Mouse (Mus musculus) hindbrain, embryonic 13.5 days (tissue): ENCODE results near the gene Dhh. TPM values are rescaled to one million over a fixed set of nuclear protein-coding genes. Genes with fewer than 3 reads are reported as not detected.

ENCODE experiments used
- ATAC-seq: fragments of 200-750 bp; cut with Nextera tagmentation; 2 replicates; pipeline ENCODE4 v1.8.0; 2017; ENCODE audit warnings: moderate TSS enrichment; ENCODE audit not compliant: low FRiP score
- H3K27ac ChIP-seq: fragments of 300-500 bp; sonication (generic); 2 replicates; pipeline ENCODE4 v1.5.1; 2015; ENCODE audit warnings: inconsistent platforms, mild to moderate bottlenecking, moderate library complexity
- H3K27me3 ChIP-seq: fragments of 300-500 bp; sonication (generic); 2 replicates; pipeline ENCODE4 v1.6.1; 2015; ENCODE audit warnings: mild to moderate bottlenecking, inconsistent platforms
- H3K36me3 ChIP-seq: fragments of 300-500 bp; sonication (generic); 2 replicates; pipeline ENCODE4 v1.6.1; 2015; ENCODE audit warnings: mild to moderate bottlenecking, inconsistent platforms
- H3K4me1 ChIP-seq: fragments of 300-500 bp; sonication (generic); replicated peaks from 2 replicates; pipeline ENCODE4 v1.6.1; 2015; ENCODE audit warnings: inconsistent platforms
- H3K4me2 ChIP-seq: fragments of 300-500 bp; sonication (generic); 2 replicates; pipeline ENCODE4 v1.6.1; 2015; ENCODE audit warnings: inconsistent platforms, mild to moderate bottlenecking, moderate library complexity
- H3K4me3 ChIP-seq: fragments of 300-500 bp; sonication (generic); 2 replicates; pipeline ENCODE4 v1.5.1; 2015; ENCODE audit warnings: mild to moderate bottlenecking, inconsistent platforms
- H3K9ac ChIP-seq: fragments of 300-500 bp; sonication (generic); 2 replicates; pipeline ENCODE4 v1.6.1; 2015; ENCODE audit warnings: mild to moderate bottlenecking, inconsistent platforms
- H3K9me3 ChIP-seq: fragments of 300-500 bp; sonication (generic); 2 replicates; pipeline ENCODE4 v1.6.1; 2016; ENCODE audit warnings: inconsistent platforms
- WGBS: fragments of 180-500 bp; shearing (Covaris S2); methylation state at CpG from one replicate; pipeline ENCODE4 v1.1.7; 2015; 5-methylcytosine and 5-hydroxymethylcytosine counted together
- polyA plus RNA-seq: library from polyadenylated mRNA; unstranded; fragments of >200 nt; fragmentation: Nextera tagmentation; extraction: Ambion mirVana; gene quantifications from 2 replicates; pipeline ENCODE4 v1.2.1, GENCODE M21; 2015

The Dhh gene
- polyA plus RNA-seq, 1 experiment from 2014 or later: 1.7 TPM

- no peaks in the 10 kb centered on the region for H3K9me3 ChIP-seq
- peak overlapping the region; percentile 100 for H3K4me3 ChIP-seq
- H3K4me2 ChIP-seq: peak overlapping the region; percentile 100
- 46% methylated on average over 11 of the region's 11 CpGs for WGBS
- H3K9ac ChIP-seq: peak overlapping the region; percentile 99
- no peaks in the 10 kb centered on the region for H3K27me3 ChIP-seq
- peaks cover 51% of the 10 kb centered on the region for H3K4me1 ChIP-seq
- peaks cover 32% of the 10 kb centered on the region for H3K36me3 ChIP-seq
- no peak for ATAC-seq
- peak overlapping the region; percentile 10; the same call in 1 of the 2 replicates for H3K27ac ChIP-seq
These were observed 29.8 kb downstream of the Dhh start for GRCm38 (mm10) chr15:98868346-98869063.

- WGBS: 80% methylated on average over 6 of the region's 6 CpGs
- Histone ChIP-seq H3K4me3 (peak overlapping the region; percentile 100; the same call in 1 of the 2 replicates), H3K4me2 (peak overlapping the region; percentile 100)
These were observed 31.0 kb downstream of the Dhh start for GRCm38 (mm10) chr15:98867321-98867720.

GRCm38 (mm10) chr15:98866501-98866900 lies 31.8 kb downstream of the Dhh start:
- H3K4me3 ChIP-seq: no peak overlapping the region
- ATAC-seq: no peak
- WGBS: 95% methylated on average over 5 of the region's 5 CpGs
- no peak overlapping the region for H3K9ac ChIP-seq
- peaks cover 44% of the 10 kb centered on the region for H3K4me1 ChIP-seq
- H3K36me3 ChIP-seq: peaks cover 52% of the 10 kb centered on the region
- H3K4me2 ChIP-seq: no peak overlapping the region
- H3K27ac ChIP-seq: no peak overlapping the region
- H3K27me3 ChIP-seq: no peaks in the 10 kb centered on the region
- H3K9me3 ChIP-seq: no peaks in the 10 kb centered on the region

More at GRCm38 (mm10) chr15:98867321-98867720, 31.0 kb downstream of the Dhh start:
- no peaks in the 10 kb centered on the region for H3K9me3 ChIP-seq
- H3K9ac ChIP-seq: peak overlapping the region; percentile 99; the same call in 1 of the 2 replicates
- no peak for ATAC-seq
- H3K27me3 ChIP-seq: no peaks in the 10 kb centered on the region
- H3K27ac ChIP-seq: no peak overlapping the region
- H3K4me1 ChIP-seq: peaks cover 44% of the 10 kb centered on the region
- peaks cover 44% of the 10 kb centered on the region for H3K36me3 ChIP-seq

DNA sequence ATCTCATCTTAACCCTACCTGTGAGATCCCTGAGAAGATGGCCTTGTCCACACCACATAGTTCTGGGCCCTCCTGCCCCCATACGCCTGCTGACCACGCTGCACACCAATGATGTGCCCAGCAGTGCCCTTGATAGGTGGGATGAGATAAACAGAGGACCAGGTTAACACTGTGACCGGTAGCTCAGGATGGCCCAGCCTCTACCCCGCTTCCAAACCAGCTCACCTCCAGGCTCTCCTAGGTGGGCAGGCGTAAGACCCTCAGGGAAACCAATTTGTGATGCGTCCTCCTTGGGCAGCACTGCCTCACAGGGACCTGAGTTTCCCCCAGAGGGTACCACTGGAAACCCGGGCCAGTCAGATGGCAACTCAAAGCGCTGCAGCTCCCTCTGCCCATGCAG lies 32.6 kb downstream of the Dhh start:
- Histone ChIP-seq H3K9ac (no peak overlapping the region), H3K36me3 (peaks cover 60% of the 10 kb centered on the region), H3K27me3 (no peaks in the 10 kb centered on the region), H3K9me3 (no peaks in the 10 kb centered on the region), H3K4me3 (no peak overlapping the region), H3K27ac (no peak overlapping the region), H3K4me2 (no peak overlapping the region), H3K4me1 (peaks cover 44% of the 10 kb centered on the region)
- ATAC-seq: no peak
- WGBS: 97% methylated on average over 8 of the region's 8 CpGs

DNA sequence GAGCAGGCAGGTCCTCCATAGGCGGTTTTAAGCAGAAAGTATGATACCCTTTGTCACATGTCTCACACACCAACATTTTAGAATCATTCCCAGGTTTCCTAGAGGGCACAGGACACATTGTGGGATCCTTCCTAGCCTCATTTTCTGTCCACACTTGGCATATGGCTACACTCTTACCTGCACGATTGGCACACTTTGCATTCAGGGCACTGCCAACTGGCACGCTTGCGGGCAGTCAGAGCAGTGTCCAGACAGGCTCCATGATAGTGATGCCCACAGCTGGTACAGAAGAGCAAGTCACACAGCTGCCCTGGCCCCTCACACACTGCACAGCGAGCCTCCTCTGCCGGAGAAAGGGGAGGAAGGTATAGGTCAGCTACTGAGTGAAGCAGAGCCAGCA lies 33.4 kb downstream of the Dhh start:
- peaks cover 68% of the 10 kb centered on the region for H3K36me3 ChIP-seq
- ATAC-seq: no peak
- WGBS: 95% methylated on average over 6 of the region's 6 CpGs

DNA sequence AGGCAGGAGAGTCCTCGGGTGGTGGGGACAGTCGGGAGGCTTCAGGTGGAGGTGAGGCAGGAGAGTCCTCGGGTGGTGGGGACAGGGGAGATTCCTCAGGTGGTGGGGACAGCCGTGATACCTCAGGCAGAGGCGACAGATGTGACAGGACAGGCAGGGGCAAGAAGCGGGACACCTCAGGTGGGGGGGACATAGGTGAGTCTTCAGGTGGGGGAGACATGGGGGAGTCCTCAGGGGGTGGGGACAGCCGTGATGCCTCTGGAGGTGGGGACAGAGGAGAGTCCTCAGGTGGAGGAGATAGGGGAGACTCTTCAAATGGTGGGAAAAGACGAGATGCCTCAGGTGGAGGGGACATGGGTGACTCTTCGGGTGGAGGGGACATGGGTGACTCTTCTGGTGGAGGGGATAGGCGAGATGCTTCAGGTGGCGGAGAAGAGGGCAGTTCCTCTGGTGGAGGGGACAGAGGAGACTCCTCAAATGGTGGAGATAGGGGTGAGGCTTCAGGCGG lies 34.8 kb downstream of the Dhh start:
- Histone ChIP-seq H3K27ac (no peak overlapping the region), H3K9me3 (no peaks in the 10 kb centered on the region), H3K36me3 (peaks cover 82% of the 10 kb centered on the region), H3K4me1 (peaks cover 22% of the 10 kb centered on the region), H3K27me3 (no peaks in the 10 kb centered on the region), H3K4me2 (no peak overlapping the region), H3K4me3 (no peak overlapping the region), H3K9ac (no peak overlapping the region)
- WGBS: 91% methylated on average over 12 of the region's 12 CpGs
- no peak for ATAC-seq

More for the DNA sequence above, 33.4 kb downstream of the Dhh start:
- no peak overlapping the region for H3K9ac ChIP-seq
- H3K4me1 ChIP-seq: peaks cover 36% of the 10 kb centered on the region
- H3K4me3 ChIP-seq: no peak overlapping the region
- H3K27ac ChIP-seq: no peak overlapping the region
- no peak overlapping the region for H3K4me2 ChIP-seq
- H3K9me3 ChIP-seq: no peaks in the 10 kb centered on the region
- no peaks in the 10 kb centered on the region for H3K27me3 ChIP-seq

DNA sequence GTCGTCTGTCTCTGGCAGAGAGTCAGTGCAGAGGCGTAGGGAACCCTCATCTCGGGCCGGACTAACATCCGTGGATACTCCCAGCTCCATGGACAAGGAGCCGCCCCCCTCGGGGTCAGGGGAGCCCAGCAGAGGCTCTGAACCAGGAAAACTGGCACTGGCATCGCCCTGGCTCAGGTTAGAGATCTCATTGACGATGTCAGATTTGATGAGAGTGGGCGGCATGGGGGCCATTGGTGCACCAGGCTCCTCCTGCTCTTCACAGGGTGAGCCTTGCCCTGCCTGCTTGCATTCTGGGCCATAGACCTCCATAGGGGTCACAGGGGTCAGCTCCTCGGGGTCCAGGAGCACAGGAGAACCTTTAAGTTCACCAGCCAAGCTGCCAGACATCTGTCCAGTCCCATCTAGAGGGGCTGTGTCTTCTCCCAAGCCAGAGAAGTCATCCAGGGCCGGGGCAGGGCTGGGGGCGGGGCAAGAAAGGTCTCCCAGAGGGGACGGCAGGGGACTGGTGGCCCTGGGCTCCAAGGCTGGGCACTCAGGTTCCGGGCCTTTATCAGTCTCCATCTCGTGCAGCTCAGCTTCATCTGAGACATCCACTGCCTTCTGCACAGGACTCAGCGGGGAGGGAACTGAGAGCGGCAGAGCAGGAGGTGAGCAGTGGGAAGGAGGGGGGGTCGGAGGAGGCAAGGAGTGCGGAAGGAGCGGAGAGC lies 36.5 kb downstream of the Dhh start:
- Histone ChIP-seq H3K36me3 (peaks cover 99% of the 10 kb centered on the region), H3K9ac (no peak overlapping the region), H3K4me2 (no peak overlapping the region), H3K4me3 (no peak overlapping the region), H3K27me3 (no peaks in the 10 kb centered on the region), H3K9me3 (no peaks in the 10 kb centered on the region), H3K27ac (no peak overlapping the region), H3K4me1 (peaks cover 5% of the 10 kb centered on the region)
- WGBS: 90% methylated on average over 21 of the region's 21 CpGs
- no peak for ATAC-seq

DNA sequence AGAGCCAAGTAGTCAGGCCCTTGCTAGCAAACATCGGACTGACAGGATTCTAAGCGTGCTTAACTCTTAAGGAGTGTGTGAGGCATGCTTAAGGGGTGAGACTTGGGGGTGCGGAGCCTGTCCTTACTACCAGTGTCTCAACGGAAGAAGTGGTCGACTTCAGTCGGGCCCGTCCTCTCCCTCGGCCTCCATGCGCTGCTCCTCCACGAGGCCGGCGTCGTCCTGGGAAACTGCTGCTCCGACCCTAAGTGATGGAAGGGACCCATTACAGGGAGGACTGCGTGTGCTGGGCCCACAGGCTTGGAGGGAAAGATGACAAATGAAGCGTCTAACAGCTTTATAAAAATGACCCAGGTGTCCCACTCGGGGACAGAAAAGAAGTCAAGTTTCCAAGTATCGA lies 37.4 kb downstream of the Dhh start:
- no peaks in the 10 kb centered on the region for H3K27me3 ChIP-seq
- no peak overlapping the region for H3K4me2 ChIP-seq
- ATAC-seq: no peak
- H3K9ac ChIP-seq: no peak overlapping the region
- no peak overlapping the region for H3K27ac ChIP-seq
- H3K4me1 ChIP-seq: no peaks in the 10 kb centered on the region
- no peak overlapping the region for H3K4me3 ChIP-seq
- peaks cover 100% of the 10 kb centered on the region for H3K36me3 ChIP-seq
- WGBS: 96% methylated on average over 18 of the region's 18 CpGs
- H3K9me3 ChIP-seq: no peaks in the 10 kb centered on the region

DNA sequence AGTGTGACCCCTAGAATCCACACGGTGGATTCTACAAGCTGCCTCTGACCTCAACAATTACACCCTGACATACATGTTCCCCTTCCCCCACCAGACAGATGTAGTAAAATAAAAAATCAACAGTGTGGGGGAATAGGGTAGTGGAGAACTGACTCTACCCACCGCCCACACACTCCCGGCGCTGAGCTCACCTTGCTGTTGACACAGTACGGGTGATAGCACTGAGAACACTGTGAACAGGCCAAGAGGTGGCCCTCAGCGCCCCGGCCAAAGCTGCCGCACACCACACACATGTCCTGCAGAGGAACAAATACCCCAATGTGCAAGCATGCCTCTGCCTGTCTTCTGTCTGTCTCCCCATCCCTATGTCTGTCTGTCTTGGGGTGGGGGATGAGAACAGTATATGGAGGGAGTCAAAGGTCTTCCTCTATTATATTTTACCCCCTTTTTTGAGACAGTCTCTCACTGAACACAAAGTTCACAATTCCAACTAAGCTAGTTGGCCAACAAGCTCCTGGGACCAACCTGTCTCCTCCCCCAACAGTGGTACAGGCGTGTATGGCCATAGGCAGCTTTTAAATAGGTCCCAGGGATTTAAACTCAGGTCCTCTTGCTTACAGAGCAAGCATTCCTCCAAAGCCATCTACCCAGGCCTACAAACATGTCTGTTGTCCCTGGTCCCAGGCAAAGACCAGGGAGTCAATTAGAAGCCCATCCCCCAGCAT lies 38.9 kb downstream of the Dhh start:
- no peaks in the 10 kb centered on the region for H3K4me1 ChIP-seq
- 84% methylated on average over 9 of the region's 9 CpGs for WGBS
- H3K9ac ChIP-seq: no peak overlapping the region
- H3K36me3 ChIP-seq: peaks cover 100% of the 10 kb centered on the region
- no peaks in the 10 kb centered on the region for H3K9me3 ChIP-seq
- H3K4me3 ChIP-seq: no peak overlapping the region
- no peak for ATAC-seq
- no peaks in the 10 kb centered on the region for H3K27me3 ChIP-seq
- H3K4me2 ChIP-seq: no peak overlapping the region
- no peak overlapping the region for H3K27ac ChIP-seq

DNA sequence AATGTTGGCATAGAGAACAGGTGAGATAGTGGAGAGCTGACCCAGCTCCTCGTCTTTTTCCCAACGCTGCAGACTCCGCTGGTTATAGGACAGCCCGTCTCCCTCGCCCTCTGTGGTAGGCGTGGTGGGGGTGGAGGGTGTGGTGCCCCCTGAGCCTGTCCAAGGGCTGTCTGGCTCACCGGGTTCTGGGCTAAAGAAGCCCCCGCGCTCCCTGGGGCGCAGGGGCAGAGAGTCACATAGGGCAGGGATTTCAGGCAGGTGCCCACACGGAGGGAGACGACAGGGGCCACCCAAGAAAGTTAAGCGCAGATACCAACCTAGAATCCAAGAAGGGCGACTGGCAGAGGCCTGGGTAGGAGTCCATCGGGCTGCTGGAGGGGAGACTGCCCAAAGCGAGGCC lies 44.1 kb downstream of the Dhh start:
- Histone ChIP-seq H3K4me1 (no peaks in the 10 kb centered on the region), H3K27me3 (no peaks in the 10 kb centered on the region), H3K9me3 (no peaks in the 10 kb centered on the region), H3K4me2 (no peak overlapping the region), H3K9ac (no peak overlapping the region), H3K4me3 (no peak overlapping the region), H3K27ac (no peak overlapping the region), H3K36me3 (peaks cover 100% of the 10 kb centered on the region)
- no peak for ATAC-seq
- 95% methylated on average over 16 of the region's 16 CpGs for WGBS

DNA sequence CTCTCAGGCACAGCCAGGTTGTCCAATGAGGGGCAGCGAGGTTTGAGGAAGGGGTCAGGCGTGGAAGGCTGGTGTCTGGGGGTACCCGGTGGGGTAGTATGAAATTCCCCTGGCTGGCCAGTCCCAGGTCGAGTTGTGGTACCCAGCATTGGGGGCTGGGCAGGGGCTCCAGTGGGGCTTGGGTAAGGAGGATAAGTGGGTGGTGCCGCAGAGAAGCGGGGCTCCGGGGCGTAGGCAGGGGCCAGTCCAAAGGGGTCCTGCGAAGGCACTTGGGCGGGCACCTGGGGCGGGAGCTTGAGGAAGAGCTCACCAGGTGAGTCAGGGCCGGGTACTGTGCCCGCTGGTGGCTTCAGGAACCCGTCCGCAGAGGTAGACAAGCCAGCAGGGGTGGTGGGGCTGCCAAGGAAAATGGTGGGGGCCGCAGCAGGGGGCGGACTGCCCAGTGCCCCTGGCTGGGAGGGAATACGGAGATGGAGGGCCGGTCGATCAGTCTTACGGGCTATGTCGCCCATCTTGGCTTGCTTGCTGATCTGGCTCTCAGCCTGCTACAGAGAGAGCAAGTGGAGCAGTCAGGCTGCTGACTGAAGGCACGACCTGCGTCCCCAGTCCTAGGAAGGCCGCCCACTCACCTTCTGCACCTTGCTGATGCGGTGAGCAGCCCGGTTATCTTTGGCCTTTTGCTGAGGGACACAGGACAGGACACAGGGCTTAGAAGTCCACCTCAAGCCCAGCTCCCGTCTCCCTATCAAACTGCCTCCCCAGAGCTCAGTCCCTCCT lies 45.0 kb downstream of the Dhh start:
- no peaks in the 10 kb centered on the region for H3K9me3 ChIP-seq
- no peak for ATAC-seq
- WGBS: 95% methylated on average over 28 of the region's 28 CpGs
- no peak overlapping the region for H3K4me3 ChIP-seq
- H3K27ac ChIP-seq: no peak overlapping the region
- no peaks in the 10 kb centered on the region for H3K4me1 ChIP-seq
- peaks cover 100% of the 10 kb centered on the region for H3K36me3 ChIP-seq
- H3K4me2 ChIP-seq: no peak overlapping the region
- no peak overlapping the region for H3K9ac ChIP-seq
- H3K27me3 ChIP-seq: no peaks in the 10 kb centered on the region

DNA sequence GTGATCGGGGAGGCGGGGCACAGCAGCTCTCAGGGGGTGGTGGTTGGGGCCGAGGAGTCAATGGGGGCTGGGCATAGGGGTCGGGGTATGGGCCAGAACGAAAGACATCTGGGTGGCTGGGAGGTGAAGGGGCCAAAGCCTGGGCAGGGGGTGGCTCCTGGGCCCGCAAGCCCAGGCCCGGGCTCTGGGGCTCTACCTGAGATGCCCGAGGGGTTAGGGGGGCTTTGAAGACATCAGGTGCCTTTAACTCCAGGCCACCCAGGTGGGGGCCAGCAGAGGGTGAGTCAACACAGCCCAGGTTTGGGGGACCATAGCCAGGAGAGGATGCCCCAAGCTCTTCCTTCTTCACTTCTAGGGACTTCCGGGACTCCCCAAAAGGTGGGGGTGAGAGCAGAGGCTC lies 45.6 kb downstream of the Dhh start:
- Histone ChIP-seq H3K4me2 (no peak overlapping the region), H3K4me3 (no peak overlapping the region), H3K27me3 (no peaks in the 10 kb centered on the region), H3K27ac (no peak overlapping the region), H3K4me1 (no peaks in the 10 kb centered on the region), H3K9ac (no peak overlapping the region), H3K36me3 (peaks cover 100% of the 10 kb centered on the region), H3K9me3 (no peaks in the 10 kb centered on the region)
- WGBS: 89% methylated on average over 9 of the region's 9 CpGs
- no peak for ATAC-seq
